Mouse (Mus musculus): Measurements from ENCODE around the gene H6pd. TPM values are rescaled to one million over a fixed set of nuclear protein-coding genes. Genes with fewer than 3 reads are reported as not detected.
A peak's percentile ranks its signal among the peaks of the same experiment; 100 is the strongest.

H6pd gene
- polyA plus RNA-seq, 2 experiments: 13.3 to 22.6 TPM

DNA sequence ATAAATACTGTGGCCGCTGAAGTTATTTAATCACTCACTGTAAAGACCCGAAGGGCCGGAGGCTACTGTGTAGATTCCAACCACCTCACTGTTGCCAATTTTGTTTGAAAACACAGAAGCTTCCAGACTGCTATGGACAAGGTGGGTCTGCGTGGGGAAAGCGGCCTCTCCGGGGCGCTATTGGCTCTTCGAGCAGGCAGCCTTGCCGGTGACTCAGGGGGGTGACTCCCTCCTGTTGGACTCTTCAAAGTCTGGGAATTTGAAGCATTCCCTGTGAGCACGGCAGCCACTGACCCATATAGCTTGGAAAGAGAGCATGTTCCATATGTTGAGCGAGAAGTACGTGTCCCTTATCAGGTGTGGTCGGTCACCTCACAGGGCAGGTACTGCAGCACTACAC lies 52.8 kb downstream of the H6pd start:
- no peak for TF ChIP-seq POLR2A (IDR thresholded peaks at IDR 0.05; ENCODE audit: borderline replicate concordance, extremely low read depth, insufficient read depth, insufficient read length)
- H3K9ac ChIP-seq (ENCODE audit: low read depth, low read length, severe bottlenecking): no peak overlapping the region
- H3K27ac ChIP-seq (replicated peaks; ENCODE audit: low read depth, low read length): no peak overlapping the region
- H3K9me3 ChIP-seq (ENCODE audit: control insufficient read depth, low read length): no peaks in the 10 kb centered on the region
- no peaks in the 10 kb centered on the region for H3K36me3 ChIP-seq (ENCODE audit: control insufficient read depth, insufficient read depth, low read length)
- DNase-seq (ENCODE audit: low spot score) (no peak), ATAC-seq (ENCODE audit: low FRiP score, low read depth) (no peak)
- no peak overlapping the region for H3K4me2 ChIP-seq (replicated peaks; ENCODE audit: low read depth, low read length, severe bottlenecking)
- no peak overlapping the region for H3K4me3 ChIP-seq (replicated peaks; ENCODE audit: low read length)
- WGBS: 42% methylated on average over 13 of the region's 13 CpGs
- H3K4me1 ChIP-seq (ENCODE audit: control insufficient read depth, insufficient read depth, low read length): peaks cover 22% of the 10 kb centered on the region
- H3K27me3 ChIP-seq (ENCODE audit: control insufficient read depth, insufficient read depth, low read length): peaks cover 3% of the 10 kb centered on the region; the same call in 1 of the 2 replicates

DNA sequence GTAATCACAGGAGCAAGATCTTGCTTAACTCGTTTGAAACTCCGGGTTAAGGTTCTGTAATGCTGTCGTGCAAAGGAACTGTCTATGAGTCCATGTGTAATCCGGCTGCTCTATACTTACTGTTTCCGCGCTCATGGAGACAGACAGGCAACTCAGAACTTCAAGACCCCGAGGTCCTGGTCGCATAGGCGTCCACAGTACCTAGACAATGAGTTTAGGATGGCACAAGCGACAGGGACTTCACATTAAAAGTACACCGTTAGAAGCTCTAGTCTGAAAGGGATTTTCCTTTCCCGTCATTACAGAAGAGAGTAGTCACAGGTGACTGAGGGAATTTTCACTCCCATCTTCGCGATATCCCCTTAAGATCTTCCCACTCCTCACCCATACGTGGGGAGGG lies 53.2 kb downstream of the H6pd start:
- Histone ChIP-seq H3K4me1 (ENCODE audit: control insufficient read depth, insufficient read depth, low read length) (peaks cover 22% of the 10 kb centered on the region), H3K4me2 (replicated peaks; ENCODE audit: low read depth, low read length, severe bottlenecking) (peak overlapping the region; percentile 85), H3K9ac (ENCODE audit: low read depth, low read length, severe bottlenecking) (peak overlapping the region; percentile 43; the same call in 1 of the 2 replicates), H3K9me3 (ENCODE audit: control insufficient read depth, low read length) (no peaks in the 10 kb centered on the region), H3K4me3 (replicated peaks; ENCODE audit: low read length) (peak overlapping the region; percentile 83), H3K36me3 (ENCODE audit: control insufficient read depth, insufficient read depth, low read length) (no peaks in the 10 kb centered on the region), H3K27ac (replicated peaks; ENCODE audit: low read depth, low read length) (no peak overlapping the region), H3K27me3 (ENCODE audit: control insufficient read depth, insufficient read depth, low read length) (peaks cover 3% of the 10 kb centered on the region; the same call in 1 of the 2 replicates)
- DNase-seq (ENCODE audit: low spot score) (no peak), ATAC-seq (ENCODE audit: low FRiP score, low read depth) (peak; percentile 0; the same call in 1 of the 2 replicates)
- WGBS: 14% methylated on average over 15 of the region's 15 CpGs
- no peak for TF ChIP-seq POLR2A (IDR thresholded peaks at IDR 0.05; ENCODE audit: borderline replicate concordance, extremely low read depth, insufficient read depth, insufficient read length)

DNA sequence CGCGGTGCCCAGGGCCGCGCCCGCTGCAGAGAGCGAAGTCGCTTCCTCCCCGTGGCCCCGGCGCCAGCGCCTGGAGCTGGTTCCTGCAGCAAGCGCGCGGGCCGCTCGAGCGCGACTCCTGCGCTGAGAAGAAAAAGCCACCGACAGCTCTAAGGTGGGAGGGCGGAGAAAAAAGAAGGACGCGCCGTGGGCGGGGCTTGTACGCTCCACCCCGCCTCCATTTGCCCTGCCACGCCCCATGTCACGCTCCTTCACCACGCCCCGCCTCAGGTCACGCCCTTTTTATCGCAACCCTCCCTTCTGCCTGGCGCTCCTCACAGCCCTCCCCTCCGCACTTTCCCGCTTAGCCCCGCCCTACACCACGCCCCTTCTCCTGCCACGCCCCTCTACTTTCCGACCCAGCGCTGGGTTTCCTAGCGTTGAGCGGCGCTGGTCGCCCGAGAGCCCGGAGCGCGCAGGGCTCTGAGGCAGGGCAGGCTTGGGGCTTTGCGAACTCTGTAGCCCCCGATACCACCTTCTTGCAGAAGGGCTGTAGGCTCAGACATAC lies 53.9 kb downstream of the H6pd start, which contains the start of gene Spsb1:
TSS of gene Spsb1 (minus strand) at position 151 of the 547 bp plus-strand sequence.
- peak within 1 kb of the TSS; percentile 83 for H3K4me3 ChIP-seq (replicated peaks; ENCODE audit: low read length)
- peak within 1 kb of the TSS; percentile 85 for H3K4me2 ChIP-seq (replicated peaks; ENCODE audit: low read depth, low read length, severe bottlenecking)
- no peaks in the 10 kb centered on the region for H3K36me3 ChIP-seq (ENCODE audit: control insufficient read depth, insufficient read depth, low read length)
- DNase-seq (ENCODE audit: low spot score): peak; percentile 96
- peaks cover 3% of the 10 kb centered on the region; the same call in 1 of the 2 replicates for H3K27me3 ChIP-seq (ENCODE audit: control insufficient read depth, insufficient read depth, low read length)
- H3K4me1 ChIP-seq (ENCODE audit: control insufficient read depth, insufficient read depth, low read length): peaks cover 25% of the 10 kb centered on the region
- H3K27ac ChIP-seq (replicated peaks; ENCODE audit: low read depth, low read length): peak within 1 kb of the TSS; percentile 68
- H3K9me3 ChIP-seq (ENCODE audit: control insufficient read depth, low read length): no peaks in the 10 kb centered on the region
- peak; percentile 92 for ATAC-seq (ENCODE audit: low FRiP score, low read depth)
- WGBS: under 1% methylated on average over 39 of the region's 51 CpGs
- peak within 1 kb of the TSS; percentile 77 for H3K9ac ChIP-seq (ENCODE audit: low read depth, low read length, severe bottlenecking)
- TF ChIP-seq POLR2A (IDR thresholded peaks at IDR 0.05; ENCODE audit: borderline replicate concordance, extremely low read depth, insufficient read depth, insufficient read length): peak; percentile 93; the same call in 1 of the 2 replicates

DNA sequence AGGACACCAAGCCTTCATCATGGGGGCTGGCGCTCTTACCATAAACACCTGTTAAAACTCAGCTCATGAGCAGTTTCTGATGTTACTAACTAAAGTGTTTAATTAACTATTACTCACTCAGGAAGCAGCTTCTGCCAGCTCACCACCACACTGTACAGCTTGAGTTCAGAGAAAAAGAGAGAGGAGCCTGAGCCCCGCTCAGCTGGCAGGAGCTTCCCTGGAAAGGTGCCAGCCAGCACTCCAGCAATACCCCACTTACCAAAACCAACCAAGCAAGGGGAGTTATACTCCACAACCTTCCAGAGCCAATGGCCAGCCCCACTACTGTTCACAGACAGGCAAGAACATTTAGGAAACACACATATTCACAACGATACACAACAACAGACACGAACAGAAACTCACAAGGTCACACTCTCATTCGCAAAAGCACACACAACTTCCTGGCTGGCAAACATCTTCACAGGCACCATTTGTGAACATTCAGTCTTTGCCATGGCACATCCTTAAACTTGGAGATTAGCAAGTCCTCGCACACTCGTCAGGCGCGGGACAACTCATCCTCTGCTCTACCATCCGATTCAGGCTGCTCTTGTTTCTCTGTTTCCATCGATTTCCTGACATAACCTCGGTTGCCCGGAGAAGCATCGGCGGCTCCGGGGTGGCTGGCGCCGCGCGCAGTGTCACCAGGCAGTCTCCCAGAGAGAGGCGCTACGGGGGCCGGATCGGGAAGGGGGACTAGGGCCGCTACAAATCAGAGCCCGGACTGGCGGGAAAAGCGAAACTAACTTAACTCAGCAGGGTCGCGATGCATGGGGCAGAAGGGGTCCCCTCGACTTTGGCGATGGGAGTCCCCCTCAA lies 55.0 kb downstream of the H6pd start:
- DNase-seq (ENCODE audit: low spot score) (no peak), ATAC-seq (ENCODE audit: low FRiP score, low read depth) (no peak)
- no peaks in the 10 kb centered on the region for H3K36me3 ChIP-seq (ENCODE audit: control insufficient read depth, insufficient read depth, low read length)
- H3K27me3 ChIP-seq (ENCODE audit: control insufficient read depth, insufficient read depth, low read length): peaks cover 3% of the 10 kb centered on the region; the same call in 1 of the 2 replicates
- peaks cover 34% of the 10 kb centered on the region for H3K4me1 ChIP-seq (ENCODE audit: control insufficient read depth, insufficient read depth, low read length)
- H3K4me2 ChIP-seq (replicated peaks; ENCODE audit: low read depth, low read length, severe bottlenecking): peak overlapping the region; percentile 85
- peak overlapping the region; percentile 68; the same call in 1 of the 2 replicates for H3K27ac ChIP-seq (replicated peaks; ENCODE audit: low read depth, low read length)
- WGBS: 6% methylated on average over 32 of the region's 32 CpGs
- peak overlapping the region; percentile 83 for H3K4me3 ChIP-seq (replicated peaks; ENCODE audit: low read length)
- peak overlapping the region; percentile 77 for H3K9ac ChIP-seq (ENCODE audit: low read depth, low read length, severe bottlenecking)
- no peak for TF ChIP-seq POLR2A (IDR thresholded peaks at IDR 0.05; ENCODE audit: borderline replicate concordance, extremely low read depth, insufficient read depth, insufficient read length)
- no peaks in the 10 kb centered on the region for H3K9me3 ChIP-seq (ENCODE audit: control insufficient read depth, low read length)

DNA sequence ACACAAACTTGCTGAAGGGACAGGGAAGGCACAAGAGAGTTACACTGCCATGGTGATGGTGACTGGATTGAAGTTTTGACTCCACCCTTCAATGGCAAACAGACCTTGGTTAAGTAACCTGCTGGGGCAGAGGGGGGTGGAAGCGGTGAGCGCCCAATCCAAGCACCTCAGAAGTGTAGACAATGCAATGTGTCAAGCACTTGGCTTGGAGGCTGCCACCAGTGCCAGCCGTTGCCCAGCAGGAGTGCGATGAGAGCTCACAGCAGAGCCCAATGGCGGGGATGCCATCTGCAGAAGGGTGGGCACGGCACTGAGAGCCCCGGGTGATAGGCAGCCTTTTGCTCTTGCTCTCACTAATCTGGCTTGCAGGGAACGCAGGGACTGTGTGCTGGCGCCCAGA lies 56.6 kb downstream of the H6pd start:
- Histone ChIP-seq H3K9ac (ENCODE audit: low read depth, low read length, severe bottlenecking) (no peak overlapping the region), H3K4me1 (ENCODE audit: control insufficient read depth, insufficient read depth, low read length) (peaks cover 45% of the 10 kb centered on the region), H3K27me3 (ENCODE audit: control insufficient read depth, insufficient read depth, low read length) (peaks cover 3% of the 10 kb centered on the region; the same call in 1 of the 2 replicates), H3K36me3 (ENCODE audit: control insufficient read depth, insufficient read depth, low read length) (no peaks in the 10 kb centered on the region), H3K4me2 (replicated peaks; ENCODE audit: low read depth, low read length, severe bottlenecking) (no peak overlapping the region), H3K9me3 (ENCODE audit: control insufficient read depth, low read length) (no peaks in the 10 kb centered on the region), H3K27ac (replicated peaks; ENCODE audit: low read depth, low read length) (no peak overlapping the region), H3K4me3 (replicated peaks; ENCODE audit: low read length) (no peak overlapping the region)
- no peak for TF ChIP-seq POLR2A (IDR thresholded peaks at IDR 0.05; ENCODE audit: borderline replicate concordance, extremely low read depth, insufficient read depth, insufficient read length)
- DNase-seq (ENCODE audit: low spot score): no peak
- no peak for ATAC-seq (ENCODE audit: low FRiP score, low read depth)
- WGBS: 84% methylated on average over 9 of the region's 9 CpGs

Data from limb, embryonic 14.5 days (tissue).